Mouse (Mus musculus) ovary, postnatal 10 days (tissue): ENCODE measurements at regions not wholly inside any gene's neighbourhood (a gene's known extent, or its start where the extent isn't known, plus 50 kb on each side); places are given as distances from the start of the nearest gene placed in this dataset.

Experiments
- DNase-seq: peaks from one replicate; pipeline ENCODE4 v3.0.0; 2022; ENCODE audit warnings: low spot score

- no peak for DNase-seq
These were observed 234.8 kb upstream of the Rpl38 start for GRCm38 (mm10) chr11:114433561-114433960.

GRCm38 (mm10) chr11:114425447-114425846, 242.9 kb upstream of the Rpl38 start:
- no peak for DNase-seq

- DNase-seq, result no peak
These were observed 245.0 kb upstream of the Rpl38 start for GRCm38 (mm10) chr11:114423322-114423721.

GRCm38 (mm10) chr11:114419002-114419401, 249.3 kb upstream of the Rpl38 start:
- no peak for DNase-seq

GRCm38 (mm10) chr11:114416168-114416567, 252.2 kb upstream of the Rpl38 start:
- DNase-seq, result no peak

GRCm38 (mm10) chr11:114404401-114404800, 263.9 kb upstream of the Rpl38 start:
- no peak for DNase-seq

GRCm38 (mm10) chr11:114402556-114403320, 265.6 kb upstream of the Rpl38 start:
- no peak for DNase-seq

- DNase-seq, result no peak
These were observed 267.6 kb upstream of the Rpl38 start for GRCm38 (mm10) chr11:114400701-114401100.

- no peak for DNase-seq
These were observed 276.2 kb upstream of the Rpl38 start for GRCm38 (mm10) chr11:114392161-114392560.

GRCm38 (mm10) chr11:114391553-114391952, 276.8 kb upstream of the Rpl38 start:
- no peak for DNase-seq

- DNase-seq, result no peak
These were observed 281.2 kb upstream of the Rpl38 start for GRCm38 (mm10) chr11:114387091-114387490.

GRCm38 (mm10) chr11:114379411-114379824, 288.9 kb upstream of the Rpl38 start:
- DNase-seq, result no peak

- DNase-seq, result no peak
These were observed 292.4 kb upstream of the Rpl38 start for GRCm38 (mm10) chr11:114375921-114376320.

- DNase-seq, result no peak
These were observed 297.6 kb upstream of the Rpl38 start for GRCm38 (mm10) chr11:114370708-114371107.

GRCm38 (mm10) chr11:114367779-114368178, 300.5 kb upstream of the Rpl38 start:
- no peak for DNase-seq

- DNase-seq, result no peak
These were observed 294.1 kb upstream of the Sdk2 start for GRCm38 (mm10) chr11:114360946-114361345.

GRCm38 (mm10) chr11:114360321-114360720, 293.5 kb upstream of the Sdk2 start:
- no peak for DNase-seq

- no peak for DNase-seq
These were observed 285.4 kb upstream of the Sdk2 start for GRCm38 (mm10) chr11:114352146-114352795.

GRCm38 (mm10) chr11:114336839-114337484, 270.1 kb upstream of the Sdk2 start:
- no peak for DNase-seq

- DNase-seq, result no peak
These were observed 269.3 kb upstream of the Sdk2 start for GRCm38 (mm10) chr11:114335950-114336838.

- no peak for DNase-seq
These were observed 264.8 kb upstream of the Sdk2 start for GRCm38 (mm10) chr11:114331579-114332150.

- no peak for DNase-seq
These were observed 263.5 kb upstream of the Sdk2 start for GRCm38 (mm10) chr11:114330316-114330715.
